Mouse (Mus musculus): Measurements from ENCODE around the gene 4933424G06Rik.

- TF ChIP-seq CTCF (IDR thresholded peaks at IDR 0.05) (no peak), EP300 (IDR thresholded peaks at IDR 0.05) (no peak)
These were observed 27.2 kb upstream of the 4933424G06Rik start, which contains the start of gene Fam178b for GRCm38 (mm10) chr1:36682620-36683355.

Measured in lung, postnatal 0 days (tissue).